Mouse (Mus musculus) intestine, postnatal 0 days (tissue): ENCODE data around the gene Exoc2. TPM values are rescaled to one million over a fixed set of nuclear protein-coding genes. Genes with fewer than 3 reads are reported as not detected.

Source experiments
- ATAC-seq: fragments of 200-750 bp; cut with Nextera tagmentation; 2 replicates; pipeline ENCODE4 v1.8.0; 2017; ENCODE audit warnings: mild to moderate bottlenecking, moderate TSS enrichment, moderate library complexity
- H3K27ac ChIP-seq: fragments of 300-500 bp; sonication (generic); 2 replicates; pipeline ENCODE4 v1.5.1; 2014; ENCODE audit warnings: mild to moderate bottlenecking, low read depth, low read length, moderate library complexity
- H3K27me3 ChIP-seq: fragments of 300-500 bp; sonication (generic); replicated peaks from 2 replicates; pipeline ENCODE4 v1.6.1; 2014; ENCODE audit warnings: low read length, mixed read lengths; ENCODE audit not compliant: control insufficient read depth, insufficient read depth
- H3K36me3 ChIP-seq: fragments of 300-500 bp; sonication (generic); 2 replicates; pipeline ENCODE4 v1.6.1; 2014; ENCODE audit warnings: mild to moderate bottlenecking, moderate library complexity; ENCODE audit not compliant: control insufficient read depth, insufficient read depth
- H3K4me1 ChIP-seq: fragments of 300-500 bp; sonication (generic); replicated peaks from 2 replicates; pipeline ENCODE4 v1.6.1; 2014; ENCODE audit warnings: antibody characterized with exemption, low read length, mixed read lengths; ENCODE audit not compliant: control insufficient read depth, insufficient read depth
- H3K4me2 ChIP-seq: fragments of 300-500 bp; sonication (generic); replicated peaks from 2 replicates; pipeline ENCODE4 v1.6.1; 2014; ENCODE audit warnings: low read depth, mild to moderate bottlenecking, moderate library complexity
- H3K4me3 ChIP-seq: fragments of 300-500 bp; sonication (generic); 2 replicates; pipeline ENCODE4 v1.5.1; 2014; ENCODE audit warnings: low read depth, low read length
- H3K9ac ChIP-seq: fragments of 300-500 bp; sonication (generic); 2 replicates; pipeline ENCODE4 v1.6.1; 2014; ENCODE audit warnings: mild to moderate bottlenecking, low read depth, low read length
- H3K9me3 ChIP-seq: fragments of 300-500 bp; sonication (generic); 2 replicates; pipeline ENCODE4 v1.6.1; 2016; ENCODE audit warnings: mixed run types; ENCODE audit not compliant: control insufficient read depth
- CTCF ChIP-seq: sonication (generic); IDR thresholded peaks from 2 replicates; pipeline ENCODE4 v1.5.1; 2016; ENCODE audit warnings: low read depth, mild to moderate bottlenecking, control low read depth, antibody characterized with exemption, moderate library complexity
- WGBS: fragments of 180-500 bp; shearing (Covaris S2); extraction: QIAGEN DNeasy Blood & Tissue Kit; methylation state at CpG from one replicate; pipeline ENCODE4 v1.1.7; 2014; 5-methylcytosine and 5-hydroxymethylcytosine counted together
- polyA plus RNA-seq: library from polyadenylated mRNA; unstranded; fragments of >200 nt; fragmentation: Nextera tagmentation; extraction: Ambion mirVana; gene quantifications from 2 replicates; pipeline ENCODE4 v1.2.1, GENCODE M21; 2015

Gene Exoc2
- polyA plus RNA-seq, 1 experiment from 2014 or later = 10.7 TPM

GRCm38 (mm10) chr13:30966507-30966911 is 7.4 kb downstream of the Exoc2 start:
- ATAC-seq = no peak
- Histone ChIP-seq H3K4me1 (peaks cover 3% of the 10 kb centered on the region; the same call in 1 of the 2 replicates), H3K9ac (peak overlapping the region; percentile 7; the same call in 1 of the 2 replicates), H3K9me3 (no peaks in the 10 kb centered on the region), H3K36me3 (no peaks in the 10 kb centered on the region), H3K4me2 (no peak overlapping the region), H3K4me3 (no peak overlapping the region), H3K27ac (no peak overlapping the region), H3K27me3 (no peaks in the 10 kb centered on the region)
- no peak for TF ChIP-seq CTCF
- 40% methylated on average over 10 of the region's 10 CpGs for whole genome bisulfite sequencing

DNA sequence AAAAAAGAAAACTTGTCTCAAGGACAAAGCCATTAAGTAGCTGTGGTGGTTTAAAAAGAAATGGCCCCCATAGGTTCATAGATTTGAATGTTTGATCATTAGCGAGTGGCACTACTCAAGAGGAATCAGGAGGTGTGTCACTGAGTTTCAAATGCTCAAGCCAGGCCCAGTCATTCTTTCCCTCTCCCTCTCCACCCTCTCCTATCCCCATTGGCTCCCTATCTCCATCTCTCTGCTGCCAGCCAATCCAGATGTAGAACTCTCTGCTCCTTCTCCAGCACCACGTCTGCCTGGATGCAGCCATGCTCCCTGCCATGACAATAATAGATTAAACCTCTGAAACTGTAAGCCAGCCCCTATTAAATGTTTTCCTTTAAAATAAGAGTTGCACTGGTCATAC is 12.0 kb downstream of the Exoc2 start:
- Histone ChIP-seq H3K4me1 (no peaks in the 10 kb centered on the region), H3K9me3 (no peaks in the 10 kb centered on the region), H3K4me2 (no peak overlapping the region), H3K9ac (no peak overlapping the region), H3K27ac (no peak overlapping the region), H3K36me3 (no peaks in the 10 kb centered on the region), H3K27me3 (no peaks in the 10 kb centered on the region), H3K4me3 (no peak overlapping the region)
- 50% methylated on average over 2 of the region's 2 CpGs for WGBS
- TF ChIP-seq CTCF = no peak
- no peak for ATAC-seq

GRCm38 (mm10) chr13:30960714-30961113 is 13.2 kb downstream of the Exoc2 start:
- Histone ChIP-seq H3K36me3 (no peaks in the 10 kb centered on the region), H3K9me3 (no peaks in the 10 kb centered on the region), H3K4me2 (no peak overlapping the region), H3K4me1 (no peaks in the 10 kb centered on the region), H3K27me3 (no peaks in the 10 kb centered on the region), H3K4me3 (no peak overlapping the region), H3K27ac (no peak overlapping the region), H3K9ac (no peak overlapping the region)
- no peak for ATAC-seq
- no peak for TF ChIP-seq CTCF
- 69% methylated on average over 2 of the region's 2 CpGs for WGBS

GRCm38 (mm10) chr13:30953580-30953979 is 20.3 kb downstream of the Exoc2 start:
- 14% methylated on average over 1 of the region's 1 CpGs for WGBS
- no peaks in the 10 kb centered on the region for H3K36me3 ChIP-seq
- H3K9ac ChIP-seq = no peak overlapping the region
- H3K4me1 ChIP-seq = no peaks in the 10 kb centered on the region
- H3K9me3 ChIP-seq = no peaks in the 10 kb centered on the region
- H3K4me3 ChIP-seq = no peak overlapping the region
- H3K27ac ChIP-seq = no peak overlapping the region
- no peak for ATAC-seq
- no peak for TF ChIP-seq CTCF
- no peak overlapping the region for H3K4me2 ChIP-seq
- no peaks in the 10 kb centered on the region for H3K27me3 ChIP-seq

DNA sequence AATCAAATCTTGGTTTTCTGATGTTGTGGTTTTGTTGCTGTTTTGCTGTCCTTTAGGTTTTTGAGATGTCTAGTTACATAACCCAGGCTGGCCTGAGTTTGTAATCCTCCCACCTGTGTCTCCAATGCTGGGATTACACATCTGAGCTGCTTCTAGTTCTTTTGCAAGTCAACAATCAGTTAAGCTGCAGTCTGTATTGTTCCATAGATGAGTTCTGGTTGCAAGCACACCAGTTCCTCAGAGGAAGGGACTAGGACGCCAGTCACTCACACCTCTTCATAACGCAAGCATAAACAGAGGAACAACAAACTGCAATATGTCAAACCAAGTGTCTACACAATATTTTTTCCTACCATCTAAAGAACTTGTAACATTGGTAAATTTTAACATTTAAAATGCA is 21.8 kb downstream of the Exoc2 start:
- no peak overlapping the region for H3K4me3 ChIP-seq
- no peak for TF ChIP-seq CTCF
- WGBS = 84% methylated on average over 2 of the region's 2 CpGs
- no peaks in the 10 kb centered on the region for H3K4me1 ChIP-seq
- H3K36me3 ChIP-seq = peaks cover 4% of the 10 kb centered on the region; the same call in 1 of the 2 replicates
- no peak overlapping the region for H3K27ac ChIP-seq
- H3K27me3 ChIP-seq = no peaks in the 10 kb centered on the region
- ATAC-seq = no peak
- H3K9ac ChIP-seq = no peak overlapping the region
- H3K9me3 ChIP-seq = no peaks in the 10 kb centered on the region
- no peak overlapping the region for H3K4me2 ChIP-seq

DNA sequence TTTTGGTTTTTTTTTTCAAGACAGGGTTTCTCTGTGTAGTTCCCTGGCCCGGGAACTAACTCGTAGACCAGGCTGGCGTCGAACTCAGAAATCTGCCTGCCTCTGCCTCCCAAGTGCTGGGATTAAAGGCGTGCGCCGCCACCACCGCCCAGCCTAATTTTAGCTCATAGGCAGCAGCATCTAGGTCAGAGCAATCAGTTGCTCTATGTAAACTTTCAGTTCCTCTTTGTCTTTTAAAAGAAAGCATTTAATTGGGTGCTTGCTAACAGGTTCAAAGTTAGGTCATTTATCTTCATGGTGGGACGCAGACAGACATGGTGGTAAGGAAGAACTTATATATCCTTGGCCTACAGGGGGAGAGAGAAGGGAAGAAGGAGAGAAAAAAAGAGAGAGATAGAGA is 24.7 kb downstream of the Exoc2 start:
- TF ChIP-seq CTCF = no peak
- ATAC-seq = no peak
- Histone ChIP-seq H3K9me3 (no peaks in the 10 kb centered on the region), H3K36me3 (peaks cover 7% of the 10 kb centered on the region; the same call in 1 of the 2 replicates), H3K27me3 (no peaks in the 10 kb centered on the region), H3K4me1 (no peaks in the 10 kb centered on the region), H3K27ac (no peak overlapping the region), H3K9ac (no peak overlapping the region), H3K4me2 (no peak overlapping the region), H3K4me3 (no peak overlapping the region)
- WGBS = 96% methylated on average over 9 of the region's 9 CpGs

DNA sequence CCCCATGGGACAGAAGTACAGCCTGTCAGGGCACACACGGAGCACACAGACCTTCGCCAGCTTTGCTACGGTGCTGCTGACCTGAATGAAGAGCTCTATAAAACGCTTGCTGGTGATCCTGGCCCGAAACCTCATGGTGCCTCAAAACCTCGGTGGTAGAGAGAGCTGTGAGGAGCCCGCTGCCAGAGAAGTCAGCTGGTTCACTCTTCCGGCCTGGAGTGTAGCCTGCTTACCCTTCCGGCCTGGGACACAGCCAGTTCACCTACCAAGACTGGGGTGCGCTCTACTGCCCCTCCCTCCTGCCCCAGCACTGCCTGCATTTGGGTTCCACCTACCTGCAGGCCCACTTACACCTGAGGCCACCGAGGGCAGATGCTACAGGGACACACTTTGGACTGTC is 26.4 kb downstream of the Exoc2 start, which contains the start of gene Hus1b:
TSS of gene Hus1b (minus strand) at position 220 of the 400 bp plus-strand sequence.
- Histone ChIP-seq H3K4me2 (no peak within 1 kb of the TSS), H3K9ac (no peak within 1 kb of the TSS), H3K36me3 (peaks cover 7% of the 10 kb centered on the region; the same call in 1 of the 2 replicates), H3K27me3 (no peaks in the 10 kb centered on the region), H3K9me3 (no peaks in the 10 kb centered on the region), H3K4me3 (no peak within 1 kb of the TSS), H3K27ac (no peak within 1 kb of the TSS), H3K4me1 (no peaks in the 10 kb centered on the region)
- no peak for ATAC-seq
- 86% methylated on average over 11 of the region's 11 CpGs for WGBS
- no peak for TF ChIP-seq CTCF
